Mouse (Mus musculus): ENCODE results near the gene Alkbh2. TPM values are rescaled to one million over a fixed set of nuclear protein-coding genes. Genes with fewer than 3 reads are reported as not detected.
A peak's percentile ranks its signal among the peaks of the same experiment; 100 is the strongest.

Alkbh2 gene
- polyA plus RNA-seq, 1 experiment: 19.6 TPM

DNA sequence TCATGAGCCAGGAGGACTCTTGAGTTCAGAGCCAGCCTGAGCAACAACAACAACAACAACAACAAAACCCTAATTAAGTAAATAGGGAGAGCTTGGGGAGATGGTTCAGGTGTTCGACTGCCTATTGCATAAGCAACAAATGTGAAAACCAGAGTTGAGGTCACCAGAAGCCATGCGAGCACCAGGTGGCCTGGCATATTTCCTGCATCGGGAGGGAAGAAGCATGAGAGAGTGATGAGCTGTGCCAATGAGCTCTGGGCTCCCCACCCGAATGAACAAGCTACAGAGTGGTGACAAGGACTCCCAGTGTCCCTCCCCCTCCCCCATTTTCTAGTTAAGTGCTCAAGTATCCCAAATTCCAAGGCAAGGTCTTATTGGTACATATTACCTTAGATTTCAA, 26.1 kb downstream of the Alkbh2 start:
- DNase-seq (ENCODE audit: low read depth): no peak

DNA sequence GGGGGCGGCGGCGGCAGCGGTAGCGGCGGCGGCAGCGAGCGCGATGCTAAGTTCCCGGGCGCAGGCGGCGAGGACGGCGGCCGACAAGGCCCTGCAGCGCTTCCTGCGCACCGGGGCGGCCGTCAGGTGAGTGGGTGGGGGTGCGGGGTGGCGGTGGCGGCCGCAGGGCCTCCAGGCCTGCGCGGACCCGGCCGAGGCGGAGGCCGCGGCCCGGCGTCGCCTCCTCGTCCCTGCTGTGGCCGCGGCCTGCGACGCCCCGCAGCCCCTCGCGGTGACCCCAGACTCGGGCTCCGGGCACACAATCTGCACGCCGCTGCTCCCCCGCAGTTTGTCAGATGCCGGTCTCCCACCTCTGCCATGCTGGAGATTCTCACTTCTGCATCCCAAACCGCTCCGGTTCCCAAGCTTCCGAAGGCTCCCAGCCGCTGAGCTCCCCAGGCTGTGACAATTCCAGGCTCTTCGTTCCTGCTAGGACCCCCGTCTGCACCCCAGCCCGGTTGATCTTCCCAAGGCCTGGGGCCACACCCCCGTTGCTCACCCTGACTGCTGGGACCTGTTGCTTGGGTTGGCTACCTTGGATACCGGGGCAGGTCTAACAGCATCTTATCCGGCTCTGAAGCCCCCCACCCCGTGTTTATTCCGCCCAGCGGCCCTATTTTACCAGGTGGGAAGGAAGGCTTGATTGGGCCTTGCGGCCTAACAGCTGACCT, 27.5 kb downstream of the Alkbh2 start:
- DNase-seq (ENCODE audit: low read depth): no peak

DNA sequence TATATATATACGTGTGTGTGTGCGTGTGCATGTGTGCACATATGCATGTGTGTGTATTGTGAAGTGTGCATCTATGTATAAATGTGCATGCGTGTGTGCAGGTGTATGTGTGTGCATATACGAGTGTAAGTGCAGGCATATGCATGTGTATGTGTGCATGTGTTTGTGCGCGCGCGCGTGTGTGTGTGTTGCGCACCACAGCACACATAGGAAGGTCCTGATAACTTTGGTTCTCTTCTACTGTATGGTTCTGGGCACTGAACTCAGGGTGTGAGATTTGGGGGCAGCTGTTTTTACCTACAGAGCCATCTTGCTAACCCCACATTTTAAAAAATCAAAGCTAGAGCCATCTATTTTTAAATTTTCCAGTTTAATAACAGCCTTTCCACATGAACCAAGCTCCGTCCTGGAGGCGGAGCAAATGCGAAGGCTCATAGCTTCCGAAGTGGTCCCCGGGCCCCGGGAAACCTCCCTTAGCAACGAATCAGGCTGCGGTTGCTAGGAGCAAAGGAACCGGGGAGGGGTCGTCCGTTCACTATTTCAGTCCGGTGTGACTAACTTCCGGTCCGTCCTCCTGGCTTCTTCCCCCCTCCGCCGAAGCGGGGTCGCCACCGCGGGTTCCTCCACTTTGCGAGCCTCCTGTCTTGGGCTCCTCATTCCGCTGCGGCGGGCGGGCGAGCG, 28.2 kb downstream of the Alkbh2 start:
- DNase-seq (ENCODE audit: low read depth): peak; percentile 8

DNA sequence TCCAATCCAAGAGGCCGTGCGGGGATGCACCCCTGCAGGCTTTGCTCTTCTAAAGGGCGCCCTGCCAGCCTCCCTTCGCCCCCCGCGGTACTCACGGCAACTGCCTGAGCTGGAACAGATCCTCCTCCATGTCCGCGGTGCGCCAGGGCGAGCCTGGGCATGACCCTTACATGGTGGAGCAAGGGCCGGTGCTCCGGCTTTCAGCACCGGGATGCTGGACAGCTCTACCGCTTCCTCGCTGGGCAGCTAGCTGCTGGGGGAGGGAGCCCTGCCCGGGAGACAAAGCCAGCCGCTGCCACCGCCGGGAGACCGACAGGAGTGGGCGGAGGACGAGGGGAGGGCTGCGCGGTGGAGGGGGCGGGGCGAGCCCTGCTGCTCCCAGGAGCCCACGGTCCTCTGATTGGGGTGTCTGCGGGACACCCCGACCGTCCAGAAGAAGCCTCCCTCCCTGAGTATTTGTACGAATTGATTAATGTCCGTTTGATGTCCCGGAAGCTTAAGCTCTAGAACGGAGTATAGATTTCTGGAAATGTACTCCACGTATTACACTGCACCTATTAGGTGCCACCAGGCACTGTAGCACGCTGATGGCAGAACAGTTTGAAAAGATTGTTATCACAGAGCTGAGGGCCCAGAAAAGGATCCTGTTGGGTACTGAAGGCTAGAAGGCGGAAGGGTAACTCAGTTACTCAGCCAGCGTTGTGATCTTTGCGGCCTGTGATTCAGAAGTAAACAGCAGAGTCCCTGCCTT, 36.8 kb downstream of the Alkbh2 start, which contains the start of gene Svop:
TSS of gene Svop (minus strand) at position 514 of the 751 bp plus-strand sequence.
- no peak for DNase-seq (ENCODE audit: low read depth)

DNA sequence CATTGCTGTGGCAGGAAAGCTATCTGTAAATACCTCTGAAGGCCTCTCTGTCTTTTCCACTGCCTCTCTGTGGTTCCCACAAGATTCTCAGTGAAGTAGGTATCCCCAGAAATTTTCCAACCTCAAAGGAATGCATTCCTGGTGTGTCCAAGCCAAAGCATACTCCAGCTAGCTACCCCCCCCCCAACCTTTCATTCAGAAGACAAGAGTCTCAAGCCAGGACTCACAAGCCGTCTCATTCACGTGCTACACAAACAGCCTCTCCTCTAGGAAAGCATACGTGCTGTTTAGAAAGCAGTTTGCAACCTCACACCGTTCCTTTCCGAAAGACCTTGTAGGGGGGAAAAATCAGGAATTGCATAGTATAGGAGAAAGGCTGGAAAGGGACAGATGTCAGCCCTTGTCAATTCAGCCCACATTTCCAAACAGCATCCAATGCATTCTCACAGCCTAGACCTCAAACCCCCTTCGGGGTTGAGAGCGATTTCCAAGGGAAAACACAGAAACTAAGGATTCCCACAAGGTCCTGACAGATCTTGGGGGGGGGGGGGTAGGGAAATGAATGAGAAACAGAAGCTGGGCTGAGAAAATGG, 37.5 kb downstream of the Alkbh2 start:
- DNase-seq (ENCODE audit: low read depth): no peak

DNA sequence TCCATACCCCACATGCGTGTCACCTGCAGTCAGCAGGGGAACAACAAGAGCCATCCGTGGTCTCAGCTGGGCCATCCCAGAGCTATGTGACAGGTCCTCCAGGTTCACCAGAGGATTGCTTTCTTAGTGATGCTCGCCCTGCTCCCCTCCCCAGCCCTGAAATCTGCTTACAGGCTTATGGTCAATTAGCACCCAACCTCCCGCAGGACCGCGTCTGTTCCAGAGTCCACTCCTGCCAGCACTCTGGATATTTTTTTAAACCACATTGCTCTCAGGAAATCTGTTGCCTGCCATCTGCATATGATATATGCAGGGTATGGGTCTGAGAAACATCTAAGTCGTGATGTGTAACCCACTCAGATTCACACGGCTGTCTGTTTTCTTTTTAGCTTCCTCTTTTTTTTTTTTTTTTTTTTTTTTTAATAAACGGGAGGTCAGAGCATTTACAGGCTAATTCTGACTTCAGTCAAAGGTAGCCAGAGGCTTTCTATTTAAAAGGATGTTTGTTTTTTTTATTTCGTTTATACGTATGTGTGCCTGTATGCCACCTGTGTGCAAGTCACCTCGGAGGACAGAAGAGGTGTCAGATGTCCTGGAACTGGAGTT, 40.0 kb downstream of the Alkbh2 start:
- DNase-seq (ENCODE audit: low read depth): no peak

DNA sequence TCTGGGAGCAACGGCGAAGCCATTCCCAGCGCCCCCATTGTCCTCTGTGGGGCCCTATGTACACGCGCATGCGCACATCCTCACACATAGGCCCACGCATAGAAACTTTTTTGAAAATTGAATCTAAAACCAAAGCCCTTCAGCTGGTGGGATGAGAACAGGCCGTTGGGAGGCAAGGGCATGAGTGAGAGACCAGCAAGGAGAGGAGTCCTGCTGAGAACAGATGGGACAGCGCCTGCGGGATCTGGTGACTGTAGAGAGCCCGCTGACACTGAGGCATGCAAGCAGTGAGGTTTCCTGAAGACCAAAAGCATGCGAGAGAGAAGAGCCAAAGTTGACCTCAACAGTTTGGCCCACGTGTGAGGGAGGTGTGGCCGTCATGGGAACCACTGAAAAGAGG, 42.5 kb downstream of the Alkbh2 start:
- no peak for DNase-seq (ENCODE audit: low read depth)

DNA sequence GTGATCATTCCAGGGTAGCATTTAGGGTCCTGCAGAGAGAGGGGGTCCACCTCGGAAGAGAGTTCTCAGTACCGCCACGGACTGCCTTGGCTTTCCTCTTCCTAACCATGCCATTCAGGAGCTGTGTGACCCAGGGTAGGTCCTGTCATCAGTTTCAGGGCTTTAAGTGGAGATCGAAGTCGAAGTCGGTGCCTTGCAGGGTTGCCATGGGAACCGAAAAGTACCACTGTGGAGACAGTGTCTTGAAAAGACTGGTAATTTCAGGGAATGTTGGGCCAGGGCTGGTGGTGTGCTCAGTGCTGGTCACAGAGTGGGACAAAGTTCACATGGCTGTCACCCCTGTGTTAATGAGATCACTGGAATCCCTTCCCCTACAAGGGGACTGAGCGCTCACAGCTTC, 51.0 kb downstream of the Alkbh2 start:
- no peak for DNase-seq (ENCODE audit: low read depth)

Other genes starting within 250 kb of the Alkbh2 start
- 45.0 and 51.0 TPM in 2 replicates for gene Coro1c, start 219.5 kb downstream of the Alkbh2 start, polyA plus RNA-seq (2012; rRNA removed)
- 11.9 and 14.0 TPM in 2 replicates for gene Ssh1, start 134.3 kb downstream of the Alkbh2 start, polyA plus RNA-seq (2012; rRNA removed)
- 13.0 and 16.6 TPM in 2 replicates for gene Dao, start 124.5 kb downstream of the Alkbh2 start, polyA plus RNA-seq (2012; rRNA removed)
- 32.8 and 35.0 TPM in 2 replicates for gene Usp30, start 62.8 kb downstream of the Alkbh2 start, polyA plus RNA-seq (2012; rRNA removed)
- 0.15 TPM in 2 replicates for gene Svop, start 36.6 kb downstream of the Alkbh2 start, polyA plus RNA-seq (2012; rRNA removed)
- gene Ung, start 2.2 kb upstream of the Alkbh2 start, polyA plus RNA-seq (2012; rRNA removed): 5.8 and 6.1 TPM in 2 replicates
- gene Acacb, start 18.3 kb upstream of the Alkbh2 start, polyA plus RNA-seq (2012; rRNA removed): 15.1 and 18.5 TPM in 2 replicates
- 0.03 and 0.24 TPM in 2 replicates for gene Foxn4, start 145.6 kb upstream of the Alkbh2 start, polyA plus RNA-seq (2012; rRNA removed)
- gene Myo1h, start 160.9 kb upstream of the Alkbh2 start, polyA plus RNA-seq (2012; rRNA removed): 0.77 and 1.1 TPM in 2 replicates